Mouse (Mus musculus) thymus, postnatal 0 days (tissue): ENCODE results near the gene Ildr1. TPM values are rescaled to one million over a fixed set of nuclear protein-coding genes. Genes with fewer than 3 reads are reported as not detected.

ENCODE experiments used
- DNase-seq: peaks from one replicate; pipeline ENCODE4 v3.0.0-alpha.2; 2015; ENCODE audit warnings: low spot score
- polyA plus RNA-seq: library from polyadenylated mRNA; unstranded; fragments of >200 nt; fragmentation: Nextera tagmentation; extraction: Ambion mirVana; gene quantifications from 2 replicates; pipeline ENCODE4 v1.2.1, GENCODE M21; 2015

Ildr1 gene
- 4.3 and 5.1 TPM in 2 replicates for polyA plus RNA-seq

DNA sequence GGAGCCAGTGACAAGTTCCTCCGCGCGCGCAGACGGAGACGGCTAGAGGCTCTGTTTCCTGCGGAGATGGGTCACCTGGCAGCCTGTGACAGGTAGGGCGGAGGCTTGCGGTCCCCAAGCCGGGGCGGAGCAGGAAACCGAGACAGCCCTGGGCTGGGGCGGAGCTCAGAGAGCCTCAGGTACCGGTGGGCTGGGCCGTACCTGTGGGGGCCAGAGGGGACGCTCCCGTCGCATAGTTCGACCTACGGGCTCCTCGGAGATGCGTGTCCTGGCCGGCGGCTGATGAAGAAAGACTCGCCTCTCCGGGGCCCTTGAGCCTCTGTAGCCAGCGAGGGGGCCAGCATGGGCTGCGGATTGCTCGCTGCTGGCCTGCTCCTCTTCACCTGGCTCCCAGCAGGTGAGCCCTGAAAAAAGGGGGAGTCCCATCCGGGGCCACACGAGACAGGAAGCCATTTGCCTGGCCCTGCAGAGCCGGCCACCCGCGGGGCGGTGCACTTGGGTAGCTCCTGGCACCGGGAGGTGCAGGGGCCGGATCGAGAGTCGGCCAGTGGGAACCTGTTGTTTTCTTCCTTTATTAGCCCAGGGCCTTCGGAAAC is at the start of gene Ildr1:
Gene Ildr1, plus strand, starts transcription at position 161 of the 596 bp plus-strand sequence.
- DNase-seq: no peak

DNA sequence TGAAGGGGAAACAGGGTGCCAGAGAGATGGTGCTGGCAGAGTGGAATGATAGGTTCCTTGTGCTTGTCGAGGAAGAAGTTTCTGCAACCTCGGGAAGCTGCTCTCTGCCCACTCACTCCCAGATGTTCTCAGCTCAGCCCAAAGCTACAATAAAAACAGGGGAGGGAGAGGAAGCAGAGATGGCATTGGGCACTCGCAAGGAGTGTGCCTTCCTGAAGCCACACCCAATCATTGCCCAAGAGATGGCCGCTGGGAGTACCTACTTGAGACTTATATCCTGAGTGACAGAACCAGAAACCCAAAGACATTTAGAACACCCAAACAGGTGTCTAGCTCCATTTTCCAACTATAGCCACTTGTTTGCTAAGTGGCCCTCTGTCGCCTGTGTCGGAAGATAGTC is 48.7 kb upstream of the Ildr1 start:
- DNase-seq: no peak

DNA sequence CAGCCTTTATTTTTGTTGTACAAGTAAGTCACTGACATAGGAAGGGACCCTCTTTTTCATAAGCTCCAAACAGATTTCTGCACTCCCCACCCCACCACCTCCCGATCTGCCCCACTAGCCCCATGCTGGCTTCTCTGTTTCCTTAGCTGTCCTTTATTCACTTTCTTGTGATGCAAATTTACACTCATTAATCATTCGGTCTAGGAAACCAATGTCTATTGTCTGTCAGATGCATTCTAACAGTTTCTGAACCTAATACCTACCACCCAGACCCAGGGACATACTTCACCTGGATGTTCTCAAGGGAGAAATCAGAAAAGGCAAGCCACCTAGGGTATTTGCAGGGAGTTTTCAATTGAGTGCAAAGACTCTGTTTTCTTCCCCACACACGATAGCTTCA is 44.5 kb upstream of the Ildr1 start:
- no peak for DNase-seq

DNA sequence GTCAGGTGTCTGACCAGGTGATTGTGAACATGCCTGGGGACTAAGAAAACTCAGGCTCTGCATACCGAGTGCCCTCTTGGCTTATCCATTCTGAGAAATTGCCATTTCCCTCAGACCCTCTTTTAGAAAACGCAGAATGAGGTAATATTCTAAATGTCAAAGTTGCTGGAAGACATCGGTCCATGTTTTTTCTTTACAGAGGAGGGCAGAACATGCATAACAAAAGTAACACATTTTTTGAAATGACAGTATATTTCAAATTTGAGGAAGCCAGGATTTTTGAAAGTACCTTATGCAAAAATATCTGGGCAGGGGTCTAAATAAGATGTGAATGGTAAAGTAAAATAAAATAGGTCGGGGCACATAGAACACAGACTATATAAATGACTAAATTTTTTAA is 43.3 kb upstream of the Ildr1 start:
- DNase-seq: no peak

DNA sequence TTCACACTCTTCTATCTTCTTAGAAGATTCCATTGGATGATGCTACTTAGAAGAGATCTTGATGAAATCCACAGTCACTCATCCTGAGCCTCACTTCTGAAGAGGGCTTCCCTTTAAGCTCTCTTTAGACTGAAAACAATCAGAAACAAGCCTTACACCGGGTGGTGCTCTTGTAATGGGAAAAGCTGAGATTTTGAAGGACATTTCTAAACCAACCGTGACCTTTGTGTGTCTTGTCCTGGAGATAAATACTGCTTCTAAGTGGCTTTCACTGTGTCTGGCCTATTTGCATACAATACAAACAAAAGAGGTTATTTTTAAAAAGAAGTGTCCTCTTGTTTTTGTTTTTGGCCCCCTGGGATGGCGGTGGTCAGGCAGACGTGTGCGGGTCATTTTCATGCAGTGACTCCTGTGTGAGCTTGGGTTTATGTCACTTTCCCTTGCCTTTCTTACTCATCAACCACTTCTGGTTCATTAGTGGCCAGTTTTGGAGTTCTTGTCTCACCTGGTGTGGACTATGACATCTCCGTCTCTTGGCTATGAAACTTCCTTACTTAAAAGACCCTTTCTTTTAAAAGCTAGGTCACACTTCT is 42.5 kb upstream of the Ildr1 start:
- DNase-seq: no peak

DNA sequence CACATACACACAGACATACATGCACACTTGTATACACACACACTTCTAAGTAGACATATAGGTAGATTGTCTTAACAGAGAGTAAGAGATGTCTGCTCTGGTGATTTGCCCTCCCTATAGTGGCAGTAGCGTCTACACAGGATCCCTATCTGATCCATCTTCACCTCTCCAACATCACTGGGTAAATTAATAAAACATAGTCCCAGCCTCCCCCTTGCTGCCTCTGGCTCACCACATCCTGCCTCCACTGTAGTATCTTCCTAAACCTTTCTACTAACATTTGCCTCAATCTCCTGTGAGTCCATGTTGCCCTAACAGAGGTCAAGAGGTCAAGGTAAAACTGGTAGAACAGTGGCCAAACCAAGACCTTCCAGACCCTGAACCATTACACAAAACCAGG is 38.6 kb upstream of the Ildr1 start:
- DNase-seq: no peak

DNA sequence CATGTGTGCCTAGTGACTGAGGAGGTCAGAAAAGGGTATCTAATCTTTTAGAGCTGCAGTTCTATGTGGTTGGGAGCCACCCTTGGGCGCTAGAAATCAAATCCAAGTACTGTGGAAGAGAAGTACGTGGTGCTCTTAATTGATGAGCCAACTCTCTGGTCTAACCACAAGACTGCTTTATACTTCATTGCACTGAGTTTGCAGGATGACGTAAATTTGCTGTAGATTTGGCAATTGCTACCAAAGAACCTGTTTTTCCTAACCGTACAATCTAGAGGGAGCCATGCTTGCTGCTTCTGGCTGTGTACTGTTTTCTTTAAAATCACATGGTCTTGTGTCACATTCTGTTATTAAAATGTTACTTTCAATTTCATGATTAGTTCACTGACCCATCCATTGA is 37.9 kb upstream of the Ildr1 start:
- no peak for DNase-seq

DNA sequence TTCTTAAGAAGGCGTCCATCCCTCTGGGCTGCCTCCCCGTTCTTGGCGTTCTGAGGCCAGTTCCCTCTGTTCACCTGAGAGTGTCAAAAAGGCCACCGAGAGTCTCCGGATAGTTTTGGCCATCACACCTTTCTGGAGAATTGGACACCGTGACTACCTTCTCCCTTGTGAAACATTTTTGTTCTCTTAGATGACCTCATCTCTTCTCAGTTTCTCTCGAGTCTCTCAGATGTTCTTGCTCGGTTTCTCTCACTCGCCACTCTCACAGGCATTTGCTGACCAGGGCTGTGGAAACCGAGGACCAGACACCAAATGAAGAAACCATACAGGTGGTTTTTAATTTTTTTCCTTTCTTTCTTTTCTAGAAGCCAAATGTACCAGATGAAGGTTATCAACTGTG is 32.4 kb upstream of the Ildr1 start:
- DNase-seq: no peak

DNA sequence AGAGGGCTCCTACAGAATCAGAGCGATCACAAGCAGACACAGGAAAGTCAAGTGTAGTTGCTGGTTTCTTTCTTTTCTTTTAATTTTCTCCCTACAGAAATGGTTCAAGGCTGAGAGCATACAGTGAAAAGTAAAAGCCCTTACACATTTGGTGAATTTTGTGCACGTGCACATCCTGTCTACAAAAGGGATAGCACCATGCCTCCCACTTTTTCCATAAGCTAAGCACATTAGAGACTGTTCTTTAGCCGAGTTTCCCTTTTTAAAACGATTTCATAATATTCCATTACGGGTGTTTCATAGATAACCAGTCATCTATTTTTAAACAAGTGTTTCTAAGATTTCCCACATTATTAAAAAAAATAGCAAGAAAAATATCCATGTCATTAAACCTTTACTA is 30.3 kb upstream of the Ildr1 start:
- no peak for DNase-seq

DNA sequence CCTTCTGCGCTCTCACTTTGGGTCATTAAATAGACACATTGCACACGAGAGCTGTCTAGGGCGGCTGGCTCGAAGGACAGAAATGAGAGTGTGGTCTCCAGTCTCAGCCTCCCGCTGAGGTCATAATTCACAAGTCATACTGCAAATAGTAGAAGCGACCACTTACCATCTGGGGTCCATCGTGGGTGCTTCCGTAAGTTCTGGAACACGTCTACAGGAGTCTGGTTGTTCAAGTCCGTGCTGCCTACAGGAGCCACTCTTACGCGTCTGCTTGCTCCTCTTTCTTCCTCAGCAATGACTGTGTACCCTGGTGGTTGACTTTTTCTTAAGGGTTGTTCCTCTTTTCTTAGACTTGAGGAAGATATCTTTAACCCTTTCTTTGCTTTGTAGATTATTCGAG is 28.0 kb upstream of the Ildr1 start, which contains the start of gene Cd86:
Gene Cd86, minus strand, starts transcription at position 300 of the 400 bp plus-strand sequence.
- DNase-seq: no peak

DNA sequence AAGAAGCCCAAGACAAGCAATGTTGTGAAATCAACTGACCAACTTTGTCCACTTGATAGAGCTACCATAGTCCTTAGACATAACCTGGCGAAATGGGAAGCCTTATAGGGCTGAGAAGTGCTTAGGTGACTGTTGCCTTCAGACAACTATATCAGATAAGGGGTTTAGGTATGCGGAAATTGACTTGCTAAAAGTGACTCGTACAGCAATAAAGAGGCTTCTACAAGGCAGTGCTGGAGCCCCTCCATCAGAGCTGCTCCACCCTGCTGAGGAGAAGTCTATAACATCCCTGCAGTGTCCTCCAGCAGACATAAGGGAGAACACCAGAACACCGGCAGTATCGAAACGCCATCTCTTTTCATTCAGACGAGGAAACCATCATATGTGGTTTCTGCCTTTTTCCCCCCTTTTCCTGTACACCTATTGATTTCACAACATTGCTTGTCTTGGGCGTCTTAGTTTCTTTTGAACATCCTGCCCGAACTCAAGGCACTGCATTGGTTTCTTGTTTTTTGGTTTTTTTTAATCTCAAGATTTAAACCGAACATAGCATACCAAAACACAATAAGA is 27.2 kb upstream of the Ildr1 start:
- DNase-seq: no peak

DNA sequence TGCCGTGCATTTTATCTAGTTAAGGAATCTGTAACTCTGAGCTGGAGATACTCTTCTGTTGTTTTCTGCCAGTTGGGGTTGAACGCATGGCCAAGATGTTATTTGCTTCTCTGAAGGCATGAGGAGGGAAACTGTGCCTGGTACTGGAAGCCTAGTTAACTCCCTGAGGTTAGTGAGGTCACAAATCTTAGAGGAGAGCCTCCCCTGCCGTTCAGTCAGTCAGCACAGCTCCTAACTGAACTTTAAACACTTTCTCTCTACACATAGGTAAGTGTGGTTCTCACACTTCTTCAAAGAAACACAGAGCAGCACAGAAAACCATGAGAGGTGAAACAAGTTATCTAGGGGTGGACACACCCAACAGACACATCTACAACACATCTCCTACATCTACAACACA is 23.2 kb upstream of the Ildr1 start:
- DNase-seq: no peak

DNA sequence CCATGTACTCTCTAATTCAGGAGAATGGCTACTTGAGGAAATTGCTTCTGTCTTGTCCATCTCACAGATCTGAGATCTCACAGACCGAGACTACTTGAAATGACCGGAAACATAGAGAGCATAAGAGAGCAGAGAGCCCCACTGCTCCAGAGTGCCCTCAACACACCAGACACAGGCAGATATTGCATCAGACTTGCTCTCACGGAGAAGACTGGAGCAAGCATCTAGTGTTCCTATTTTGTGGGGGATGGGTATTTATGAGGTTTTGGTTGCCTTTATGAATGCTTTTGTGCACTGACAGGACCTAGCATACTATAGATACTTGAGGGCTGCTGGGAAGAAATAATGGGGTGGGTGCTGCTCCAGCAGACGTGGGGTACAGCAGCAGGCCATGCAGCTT is 20.6 kb upstream of the Ildr1 start:
- no peak for DNase-seq

DNA sequence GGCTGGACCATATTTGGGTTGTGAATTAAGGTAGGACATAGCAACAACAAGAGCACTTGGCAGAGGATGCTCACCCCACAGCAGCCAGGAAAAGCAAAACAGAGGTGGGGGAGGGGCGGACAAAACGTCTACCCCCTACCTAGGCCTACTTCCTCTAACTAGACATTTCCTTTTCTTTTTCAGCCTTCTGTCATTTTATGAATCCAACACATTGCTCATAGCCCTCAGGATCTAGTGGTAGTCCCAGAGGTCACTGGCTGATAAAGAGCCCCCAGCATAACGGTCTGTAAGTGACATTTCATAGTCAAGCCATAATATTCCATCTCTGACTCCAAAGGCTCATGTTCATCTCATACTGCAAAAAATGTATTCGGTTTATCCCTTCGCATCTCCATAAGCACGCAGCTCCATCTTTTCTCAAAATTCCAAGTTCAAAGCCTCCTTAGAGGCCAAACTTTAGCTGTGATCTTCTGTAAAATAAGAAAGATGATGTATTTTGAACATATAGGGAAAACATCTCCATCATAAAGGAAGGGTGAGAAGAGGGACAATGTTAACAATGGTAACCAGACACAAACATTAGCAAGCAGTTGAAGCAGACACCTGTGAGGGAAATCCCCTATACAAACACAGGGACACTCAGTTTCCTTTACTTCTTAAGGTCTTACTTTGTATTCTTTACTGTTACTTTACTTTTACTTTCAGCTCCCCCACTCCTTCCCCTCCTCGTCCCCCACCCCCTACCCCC is 19.1 kb upstream of the Ildr1 start:
- peak; percentile 19 for DNase-seq

DNA sequence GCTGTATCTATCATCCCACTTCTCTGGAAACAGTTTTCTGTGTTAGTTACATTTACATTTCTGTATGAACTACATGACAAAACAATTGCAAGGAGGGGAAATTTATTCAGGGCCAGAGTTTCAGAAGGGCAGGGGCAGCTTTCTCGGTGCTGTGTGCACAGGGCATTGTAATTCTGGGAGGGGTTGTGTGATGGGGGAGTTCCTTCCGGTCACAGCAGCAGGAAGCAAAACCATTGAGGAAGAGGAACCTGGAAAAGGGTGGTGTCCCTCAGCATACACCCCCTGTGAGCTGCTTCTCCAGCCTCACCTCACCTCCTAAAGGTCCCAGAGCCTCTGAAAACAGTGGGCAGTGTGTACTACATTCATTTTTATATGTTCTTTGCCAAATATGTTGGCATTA is 18.5 kb upstream of the Ildr1 start:
- no peak for DNase-seq

DNA sequence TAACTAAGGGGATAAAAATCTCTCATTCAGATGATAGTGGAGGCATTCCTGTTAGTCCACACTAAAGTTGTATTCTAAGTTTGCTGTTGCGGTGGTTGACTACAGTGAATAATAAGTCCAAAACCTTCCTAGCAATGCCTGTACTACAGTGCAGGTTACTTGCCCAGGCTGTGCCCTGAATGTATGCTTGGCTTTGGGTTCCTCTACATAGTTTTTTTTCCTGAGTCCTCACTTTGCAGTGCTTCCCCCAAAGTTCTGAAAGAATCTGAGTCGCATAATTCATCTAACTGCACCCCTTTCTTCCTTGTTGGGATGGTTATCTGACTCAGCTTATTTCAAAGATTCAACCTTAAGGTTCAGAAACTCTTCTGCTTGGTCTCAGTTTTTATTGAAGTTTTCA is 17.9 kb upstream of the Ildr1 start:
- DNase-seq: no peak

DNA sequence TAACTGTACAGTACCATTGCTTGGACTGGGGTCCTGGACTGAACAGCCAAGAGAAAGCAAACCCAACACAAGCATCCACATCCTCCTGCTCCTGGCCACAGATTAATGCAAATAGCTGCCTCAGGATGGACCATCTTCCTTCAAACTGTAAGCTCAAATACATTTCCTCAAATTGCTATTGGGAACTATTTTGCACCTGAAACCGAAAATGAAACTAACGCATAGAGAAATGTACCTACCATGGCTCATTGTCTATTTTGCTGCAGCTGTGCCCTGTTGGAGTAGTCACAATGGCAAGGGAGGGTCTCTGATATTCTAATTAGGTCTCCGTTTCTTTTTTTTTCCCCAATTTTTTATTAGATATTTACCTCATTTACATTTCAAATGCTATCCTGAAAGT is 11.9 kb upstream of the Ildr1 start:
- no peak for DNase-seq

DNA sequence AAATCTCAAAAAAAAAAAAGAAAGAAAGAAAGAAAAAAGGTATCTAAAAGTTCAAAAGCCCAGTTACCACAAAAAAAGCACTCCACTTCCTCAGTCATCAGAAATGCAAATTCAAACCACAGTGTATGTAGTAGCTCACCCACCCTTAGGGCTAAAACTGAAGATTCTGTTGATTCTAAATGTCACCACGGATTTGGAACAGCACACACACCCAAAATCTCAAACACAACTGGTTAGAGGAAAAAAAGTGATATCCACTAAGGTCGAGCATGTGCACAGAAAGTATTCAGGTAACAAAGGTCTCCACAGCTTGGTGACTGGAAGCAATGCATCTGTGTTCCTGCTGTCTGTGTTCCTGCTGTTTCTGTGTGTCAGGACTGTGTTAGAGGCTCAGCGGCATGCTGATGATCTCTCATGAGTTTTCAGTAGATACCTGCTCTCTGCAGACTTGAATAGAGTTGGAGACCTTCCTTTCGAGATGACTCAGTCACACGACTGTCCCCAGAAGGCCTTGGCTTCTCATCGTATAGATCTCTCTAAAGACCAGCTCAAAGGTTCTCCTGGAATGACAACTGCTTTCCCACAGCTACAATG is 9.4 kb upstream of the Ildr1 start:
- DNase-seq: peak; percentile 5

DNA sequence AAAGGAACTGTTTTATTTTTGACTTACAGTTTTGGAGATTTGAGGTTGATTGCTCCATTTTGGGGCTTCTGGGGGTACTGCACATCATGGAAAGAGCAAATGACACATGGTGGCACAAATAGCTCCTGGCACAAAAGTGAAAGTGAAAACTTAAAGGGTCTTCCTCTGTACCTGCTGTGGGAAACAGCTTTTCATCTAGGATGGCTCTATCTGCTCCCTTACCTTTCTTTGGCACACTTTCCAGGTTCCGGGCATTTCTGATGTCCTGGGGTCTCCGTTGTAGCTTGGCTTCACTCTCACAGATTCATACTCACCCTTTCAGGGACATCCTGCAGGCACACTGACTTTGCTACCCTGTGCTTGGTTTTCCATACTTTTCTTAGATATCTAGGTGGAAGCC is 5.7 kb upstream of the Ildr1 start:
- no peak for DNase-seq

DNA sequence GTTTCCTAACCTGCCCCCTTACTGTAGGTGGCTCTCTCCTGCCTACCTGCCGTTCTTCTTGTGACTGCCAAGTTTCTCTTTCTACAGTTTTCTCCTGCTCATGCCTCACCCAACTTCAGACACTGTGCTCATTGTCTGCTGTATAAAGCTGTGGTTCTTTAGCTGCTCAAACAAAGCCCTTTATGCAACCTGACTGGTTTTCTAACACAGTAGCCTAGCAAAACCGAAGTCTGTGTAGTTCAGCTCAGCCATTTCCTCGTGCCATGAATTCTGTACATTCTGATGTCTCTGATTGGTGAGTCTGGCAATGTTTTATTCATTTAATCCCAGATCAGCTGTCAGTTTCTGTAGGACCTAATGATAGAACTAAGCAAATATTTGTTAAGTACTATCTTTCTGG is 2.3 kb upstream of the Ildr1 start:
- no peak for DNase-seq

DNA sequence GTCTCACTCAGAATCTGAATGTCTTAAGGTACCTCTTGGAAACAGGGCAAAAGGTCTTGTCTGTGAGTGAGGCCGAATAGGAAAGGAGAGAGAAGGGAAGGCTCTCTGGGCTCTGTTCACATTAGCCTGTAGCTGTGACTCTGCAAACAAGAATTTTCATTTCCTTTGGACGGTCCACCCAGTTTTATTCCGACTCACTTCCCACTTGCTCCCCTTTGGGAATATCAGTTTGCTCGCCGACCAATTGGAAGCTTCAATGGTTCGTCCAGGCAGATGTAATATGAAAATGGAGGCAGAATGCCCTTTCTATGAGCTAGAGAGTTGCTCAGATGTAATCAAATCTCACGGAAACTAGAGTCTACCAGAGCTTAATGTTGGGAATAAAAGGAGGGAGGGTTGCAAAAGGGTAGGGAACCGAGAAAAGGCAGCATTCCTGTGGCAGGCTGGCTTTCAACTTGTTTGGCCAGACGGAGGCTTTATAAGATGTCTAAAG is 1.1 kb downstream of the Ildr1 start:
- no peak for DNase-seq

DNA sequence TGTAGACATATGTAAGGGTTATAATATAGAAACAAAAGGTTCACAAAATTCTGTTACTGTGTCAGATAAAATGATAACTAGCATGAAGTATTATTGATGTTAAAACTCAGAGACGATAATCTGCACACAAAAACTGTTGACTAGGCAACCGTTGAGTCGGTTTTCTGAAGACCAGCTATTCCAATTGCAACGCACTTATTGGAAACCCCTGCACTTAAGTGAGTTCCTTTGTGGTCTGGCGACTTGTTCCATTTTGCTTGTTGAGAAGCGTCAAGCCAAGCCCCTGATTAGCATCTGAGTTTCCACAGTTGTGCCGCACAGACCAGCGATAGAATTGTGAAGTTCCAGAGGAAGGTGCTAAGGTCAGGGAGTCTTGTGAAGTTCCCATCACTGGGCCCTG is 3.6 kb downstream of the Ildr1 start:
- DNase-seq: no peak
